Mouse (Mus musculus) adrenal gland, postnatal 0 days (tissue): Measurements from ENCODE around the gene Plcxd2. TPM values are rescaled to one million over a fixed set of nuclear protein-coding genes. Genes with fewer than 3 reads are reported as not detected.

Experiments
- polyA plus RNA-seq: library from polyadenylated mRNA; unstranded; fragments of >200 nt; fragmentation: Nextera tagmentation; extraction: Ambion mirVana; gene quantifications from 2 replicates; pipeline ENCODE4 v1.2.1, GENCODE M21; 2015

Plcxd2 gene
- polyA plus RNA-seq, result 0.50 and 1.1 TPM in 2 replicates

DNA sequence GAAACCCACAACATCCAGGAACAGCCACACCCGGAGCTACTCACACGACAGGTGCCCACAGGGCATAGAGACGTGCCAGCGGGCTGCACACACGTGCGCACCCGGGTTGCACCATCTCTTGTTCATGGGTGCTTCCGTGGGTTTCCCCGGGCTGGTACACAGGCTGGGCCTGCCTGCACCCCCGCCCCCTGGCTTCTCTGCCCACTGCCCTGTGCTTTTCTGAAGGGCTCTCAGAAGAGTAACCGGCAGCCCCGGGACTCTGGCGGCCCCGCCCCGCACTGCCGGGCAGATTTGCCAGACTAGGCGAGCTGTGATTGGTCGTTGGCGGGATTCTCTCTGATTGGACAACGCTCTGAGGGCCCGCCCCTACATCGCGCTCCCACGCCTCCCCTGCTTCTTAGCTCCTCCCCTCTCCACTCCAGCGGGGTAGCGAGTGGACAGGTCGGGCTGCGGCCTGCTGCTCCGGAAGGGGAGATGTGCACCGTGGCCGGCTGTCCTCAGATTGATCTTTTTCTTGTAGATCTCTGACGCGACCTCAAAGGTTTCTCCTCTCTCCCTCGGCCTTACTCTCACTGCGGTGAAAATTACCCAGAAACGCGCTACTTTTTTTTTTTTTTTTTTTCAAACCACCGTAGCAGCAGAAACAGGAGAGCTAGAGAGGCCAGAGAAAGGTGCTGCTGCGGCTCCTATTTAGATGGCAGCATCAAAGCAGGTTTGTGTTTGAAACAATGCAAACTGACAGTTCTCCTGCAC is at the start of gene Plcxd2:
Plcxd2 (minus strand) TSS at position 66 of the 753 bp plus-strand sequence.

DNA sequence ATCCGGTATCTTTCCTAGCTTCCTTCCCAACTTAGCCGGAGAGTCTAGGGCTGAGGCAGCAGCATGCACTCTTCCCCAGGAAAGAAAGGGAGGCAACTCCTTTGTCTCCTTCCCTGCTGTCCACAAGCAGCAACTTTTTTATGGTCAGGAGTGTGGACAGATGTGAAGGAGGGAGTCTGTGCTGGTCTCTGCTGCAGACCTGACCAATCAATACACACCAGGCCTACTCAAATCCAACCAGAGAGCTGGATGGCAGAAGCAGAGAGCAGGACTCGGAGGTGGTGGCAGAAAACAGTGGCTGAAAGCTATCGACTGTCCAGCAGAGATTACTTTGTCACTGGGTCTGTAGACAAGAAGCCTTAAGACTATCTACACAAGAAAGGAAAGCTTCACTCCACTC is 56.6 kb downstream of the Plcxd2 start, which contains the start of gene Phldb2:
Phldb2 (minus strand) TSS at position 205 of the 400 bp plus-strand sequence.

Other genes with a start within 250 kb of the Plcxd2 start
- gene Phldb2, start 56.6 kb downstream of the Plcxd2 start, polyA plus RNA-seq, result 19.5 and 32.4 TPM in 2 replicates
- gene Cd96, start 110.0 kb upstream of the Plcxd2 start, polyA plus RNA-seq, result 0.08 and 0.13 TPM in 2 replicates
- 2.4 and 5.8 TPM in 2 replicates for gene Gm4737, start 144.9 kb upstream of the Plcxd2 start, polyA plus RNA-seq